Mouse (Mus musculus) forebrain, postnatal 0 days (tissue): ENCODE measurements around the gene Amh. TPM values are rescaled to one million over a fixed set of nuclear protein-coding genes. Genes with fewer than 3 reads are reported as not detected.

ENCODE experiments used
- ATAC-seq: fragments of 200-750 bp; cut with Nextera tagmentation; 2 replicates; pipeline ENCODE4 v1.8.0; 2017; ENCODE audit warnings: mild to moderate bottlenecking, moderate library complexity
- DNase-seq: peaks from one replicate; pipeline ENCODE4 v3.0.0-alpha.2; 2015
- H3K27ac ChIP-seq: fragments of 300-500 bp; sonication (generic); 2 replicates; pipeline ENCODE4 v1.5.1; 2014; ENCODE audit warnings: low read depth, mild to moderate bottlenecking, antibody characterized with exemption, low read length, moderate library complexity, mixed read lengths
- H3K27me3 ChIP-seq: fragments of 300-500 bp; sonication (generic); 2 replicates; pipeline ENCODE4 v1.6.1; 2014; ENCODE audit warnings: mild to moderate bottlenecking, low read length, mixed read lengths; ENCODE audit not compliant: insufficient read depth
- H3K36me3 ChIP-seq: fragments of 300-500 bp; sonication (generic); 2 replicates; pipeline ENCODE4 v1.6.1; 2014; ENCODE audit warnings: mild to moderate bottlenecking, moderate library complexity; ENCODE audit not compliant: insufficient read depth
- H3K4me1 ChIP-seq: fragments of 300-500 bp; sonication (generic); 2 replicates; pipeline ENCODE4 v1.6.1; 2014; ENCODE audit warnings: antibody characterized with exemption; ENCODE audit not compliant: insufficient read depth
- H3K4me2 ChIP-seq: fragments of 300-500 bp; sonication (generic); 2 replicates; pipeline ENCODE4 v1.6.1; 2014; ENCODE audit warnings: low read depth, mild to moderate bottlenecking, moderate library complexity
- H3K4me3 ChIP-seq: fragments of 300-500 bp; sonication (generic); 2 replicates; pipeline ENCODE4 v1.5.1; 2014; ENCODE audit warnings: low read depth, low read length, mixed read lengths
- H3K9ac ChIP-seq: fragments of 300-500 bp; sonication (generic); 2 replicates; pipeline ENCODE4 v1.6.1; 2014; ENCODE audit warnings: mild to moderate bottlenecking
- H3K9me3 ChIP-seq: fragments of 300-500 bp; sonication (generic); 2 replicates; pipeline ENCODE4 v1.6.1; 2016; ENCODE audit warnings: low read length
- CTCF ChIP-seq: sonication (generic); IDR thresholded peaks from 2 replicates; pipeline ENCODE4 v1.5.1; 2016; ENCODE audit warnings: antibody characterized with exemption, control low read depth, low read depth
- WGBS: fragments of 180-500 bp; shearing (Covaris S2); extraction: QIAGEN DNeasy Blood & Tissue Kit; methylation state at CpG from one replicate; pipeline ENCODE4 v1.1.7; 2014; 5-methylcytosine and 5-hydroxymethylcytosine counted together
- polyA plus RNA-seq: library from polyadenylated mRNA; unstranded; fragments of >200 nt; fragmentation: Nextera tagmentation; extraction: Ambion mirVana; gene quantifications from 2 replicates; pipeline ENCODE4 v1.2.1, GENCODE M21; 2015
- total RNA-seq: library from RNA; depleted of rRNA; stranded (reverse); fragments of >200 nt; gene quantifications from 2 replicates; pipeline ENCODE4 v1.2.3, GENCODE M21; 2014

Amh gene
- total and polyA plus RNA-seq, 2 experiments from 2014 or later, result 0.62 TPM; not detected in 1

- Histone ChIP-seq H3K4me1 (no peaks in the 10 kb centered on the region), H3K36me3 (peaks cover 99% of the 10 kb centered on the region), H3K27me3 (no peaks in the 10 kb centered on the region), H3K4me3 (no peak overlapping the region), H3K27ac (no peak overlapping the region), H3K4me2 (no peak overlapping the region), H3K9me3 (no peaks in the 10 kb centered on the region), H3K9ac (no peak overlapping the region)
- ATAC-seq (no peak), DNase-seq (no peak)
- WGBS, result 81% methylated on average over 12 of the region's 12 CpGs
- no peak for TF ChIP-seq CTCF
Measured at GRCm38 (mm10) chr10:80784871-80785270, 20.2 kb upstream of the Amh start.

GRCm38 (mm10) chr10:80785963-80786362, 19.1 kb upstream of the Amh start:
- Histone ChIP-seq H3K4me1 (no peaks in the 10 kb centered on the region), H3K27me3 (no peaks in the 10 kb centered on the region), H3K27ac (no peak overlapping the region), H3K4me2 (no peak overlapping the region), H3K36me3 (peaks cover 99% of the 10 kb centered on the region), H3K4me3 (no peak overlapping the region), H3K9ac (no peak overlapping the region), H3K9me3 (no peaks in the 10 kb centered on the region)
- ATAC-seq (no peak), DNase-seq (no peak)
- WGBS, result 94% methylated on average over 11 of the region's 11 CpGs
- TF ChIP-seq CTCF, result no peak

GRCm38 (mm10) chr10:80787517-80787916, 17.5 kb upstream of the Amh start:
- Histone ChIP-seq H3K4me3 (no peak overlapping the region), H3K9me3 (no peaks in the 10 kb centered on the region), H3K36me3 (peaks cover 97% of the 10 kb centered on the region), H3K4me2 (no peak overlapping the region), H3K27ac (no peak overlapping the region), H3K4me1 (no peaks in the 10 kb centered on the region), H3K27me3 (no peaks in the 10 kb centered on the region), H3K9ac (no peak overlapping the region)
- 81% methylated on average over 2 of the region's 2 CpGs for WGBS
- DNase-seq (no peak), ATAC-seq (no peak)
- TF ChIP-seq CTCF, result no peak

GRCm38 (mm10) chr10:80790761-80791404, 14.2 kb upstream of the Amh start:
- no peak for TF ChIP-seq CTCF
- peaks cover 95% of the 10 kb centered on the region for H3K36me3 ChIP-seq
- no peaks in the 10 kb centered on the region for H3K9me3 ChIP-seq
- ATAC-seq, result no peak
- H3K4me1 ChIP-seq, result no peaks in the 10 kb centered on the region
- DNase-seq, result no peak
- no peak overlapping the region for H3K9ac ChIP-seq
- WGBS, result 90% methylated on average over 19 of the region's 19 CpGs
- no peak overlapping the region for H3K4me2 ChIP-seq
- H3K27ac ChIP-seq, result no peak overlapping the region
- no peak overlapping the region for H3K4me3 ChIP-seq
- H3K27me3 ChIP-seq, result no peaks in the 10 kb centered on the region

- Histone ChIP-seq H3K9ac (no peak overlapping the region), H3K4me1 (peaks cover under 1% of the 10 kb centered on the region; the same call in 1 of the 2 replicates), H3K4me2 (no peak overlapping the region), H3K9me3 (no peaks in the 10 kb centered on the region), H3K36me3 (peaks cover 95% of the 10 kb centered on the region), H3K27me3 (no peaks in the 10 kb centered on the region), H3K27ac (no peak overlapping the region), H3K4me3 (no peak overlapping the region)
- ATAC-seq, result no peak
- 82% methylated on average over 33 of the region's 33 CpGs for WGBS
- no peak for TF ChIP-seq CTCF
- DNase-seq, result no peak
Measured at GRCm38 (mm10) chr10:80791476-80792174, 13.4 kb upstream of the Amh start.

- Histone ChIP-seq H3K27ac (no peak overlapping the region), H3K9me3 (no peaks in the 10 kb centered on the region), H3K27me3 (no peaks in the 10 kb centered on the region), H3K9ac (no peak overlapping the region), H3K4me1 (peaks cover 8% of the 10 kb centered on the region), H3K4me2 (no peak overlapping the region), H3K36me3 (peaks cover 89% of the 10 kb centered on the region), H3K4me3 (no peak overlapping the region)
- no peak for ATAC-seq
- WGBS, result 69% methylated on average over 41 of the region's 41 CpGs
- TF ChIP-seq CTCF, result no peak
- DNase-seq, result no peak
Measured at GRCm38 (mm10) chr10:80792175-80793032, 12.6 kb upstream of the Amh start.
